Mouse (Mus musculus): ENCODE data around the gene Olfr1057. TPM values are rescaled to one million over a fixed set of nuclear protein-coding genes. Genes with fewer than 3 reads are reported as not detected.

The Olfr1057 gene
- polyA plus RNA-seq, 1 experiment from 2014 or later = not detected

GRCm38 (mm10) chr2:86335333-86335732 is 42.9 kb downstream of the Olfr1057 start, which contains the start of gene Olfr1054:
Gene Olfr1054, minus strand, starts transcription at chr2:86335433.
- 85% methylated on average over 3 of the region's 3 CpGs for WGBS
- Histone ChIP-seq H3K9ac (ENCODE audit: low read depth, low read length) (no peak within 1 kb of the TSS), H3K27ac (replicated peaks; ENCODE audit: low read depth, low read length) (no peak within 1 kb of the TSS), H3K9me3 (ENCODE audit: control insufficient read depth, low read length) (no peaks in the 10 kb centered on the region), H3K27me3 (replicated peaks; ENCODE audit: control insufficient read depth, insufficient read depth, low read length) (no peaks in the 10 kb centered on the region), H3K4me1 (ENCODE audit: control insufficient read depth, insufficient read depth, low read length) (no peaks in the 10 kb centered on the region), H3K36me3 (ENCODE audit: control insufficient read depth, insufficient read depth, low read length) (no peaks in the 10 kb centered on the region), H3K4me3 (ENCODE audit: low read depth, low read length) (no peak within 1 kb of the TSS), H3K4me2 (ENCODE audit: low read depth, low read length) (no peak within 1 kb of the TSS)
- DNase-seq (ENCODE audit: low spot score) (no peak), ATAC-seq (ENCODE audit: low read depth) (no peak)

Other genes starting within 250 kb of the Olfr1057 start
- not detected in 2 replicates for gene Olfr1039, start 242.5 kb downstream of the Olfr1057 start, polyA plus RNA-seq (2014; fragmentation: Nextera tagmentation; extraction: Ambion mirVana)
- gene Olfr1040, start 231.7 kb downstream of the Olfr1057 start, polyA plus RNA-seq (2014; fragmentation: Nextera tagmentation; extraction: Ambion mirVana) = not detected in 2 replicates
- gene Olfr1042, start 216.6 kb downstream of the Olfr1057 start, polyA plus RNA-seq (2014; fragmentation: Nextera tagmentation; extraction: Ambion mirVana) = not detected in 2 replicates
- gene Olfr1043, start 210.9 kb downstream of the Olfr1057 start, polyA plus RNA-seq (2014; fragmentation: Nextera tagmentation; extraction: Ambion mirVana) = not detected in 2 replicates
- gene Olfr1044, start 200.6 kb downstream of the Olfr1057 start, polyA plus RNA-seq (2014; fragmentation: Nextera tagmentation; extraction: Ambion mirVana) = 0.09 TPM in 1 of 2 replicates, not detected in the other
- gene Olfr52, start 192.7 kb downstream of the Olfr1057 start, polyA plus RNA-seq (2014; fragmentation: Nextera tagmentation; extraction: Ambion mirVana) = not detected in 2 replicates
- not detected in 2 replicates for gene Olfr1045, start 175.4 kb downstream of the Olfr1057 start, polyA plus RNA-seq (2014; fragmentation: Nextera tagmentation; extraction: Ambion mirVana)
- not detected in 2 replicates for gene Olfr1046, start 159.1 kb downstream of the Olfr1057 start, polyA plus RNA-seq (2014; fragmentation: Nextera tagmentation; extraction: Ambion mirVana)
- not detected in 2 replicates for gene Olfr1047, start 147.0 kb downstream of the Olfr1057 start, polyA plus RNA-seq (2014; fragmentation: Nextera tagmentation; extraction: Ambion mirVana)
- 0.29 TPM in 1 of 2 replicates, not detected in the other for gene Olfr1048, start 138.1 kb downstream of the Olfr1057 start, polyA plus RNA-seq (2014; fragmentation: Nextera tagmentation; extraction: Ambion mirVana)
- gene Olfr1049, start 120.1 kb downstream of the Olfr1057 start, polyA plus RNA-seq (2014; fragmentation: Nextera tagmentation; extraction: Ambion mirVana) = not detected in 2 replicates
- not detected in 2 replicates for gene Olfr1051, start 99.3 kb downstream of the Olfr1057 start, polyA plus RNA-seq (2014; fragmentation: Nextera tagmentation; extraction: Ambion mirVana)
- gene Olfr1052, start 85.9 kb downstream of the Olfr1057 start, polyA plus RNA-seq (2014; fragmentation: Nextera tagmentation; extraction: Ambion mirVana) = 0.11 TPM in 1 of 2 replicates, not detected in the other
- not detected in 2 replicates for gene Olfr1053, start 63.1 kb downstream of the Olfr1057 start, polyA plus RNA-seq (2014; fragmentation: Nextera tagmentation; extraction: Ambion mirVana)
- not detected in 2 replicates for gene Olfr1054, start 43.0 kb downstream of the Olfr1057 start, polyA plus RNA-seq (2014; fragmentation: Nextera tagmentation; extraction: Ambion mirVana)
- not detected in 2 replicates for gene Olfr1055, start 28.1 kb downstream of the Olfr1057 start, polyA plus RNA-seq (2014; fragmentation: Nextera tagmentation; extraction: Ambion mirVana)
- gene Olfr1056, start 15.9 kb downstream of the Olfr1057 start, polyA plus RNA-seq (2014; fragmentation: Nextera tagmentation; extraction: Ambion mirVana) = 0.21 TPM in 1 of 2 replicates, not detected in the other
- gene Olfr1058, start 10.2 kb upstream of the Olfr1057 start, polyA plus RNA-seq (2014; fragmentation: Nextera tagmentation; extraction: Ambion mirVana) = 0.18 and 0.22 TPM in 2 replicates
- gene Olfr1061, start 35.7 kb upstream of the Olfr1057 start, polyA plus RNA-seq (2014; fragmentation: Nextera tagmentation; extraction: Ambion mirVana) = not detected in 2 replicates
- gene Olfr1062, start 48.4 kb upstream of the Olfr1057 start, polyA plus RNA-seq (2014; fragmentation: Nextera tagmentation; extraction: Ambion mirVana) = 0.07 TPM in 1 of 2 replicates, not detected in the other
- gene Olfr1065, start 72.2 kb upstream of the Olfr1057 start, polyA plus RNA-seq (2014; fragmentation: Nextera tagmentation; extraction: Ambion mirVana) = 0.15 and 0.25 TPM in 2 replicates
- not detected in 2 replicates for gene Olfr1066, start 77.9 kb upstream of the Olfr1057 start, polyA plus RNA-seq (2014; fragmentation: Nextera tagmentation; extraction: Ambion mirVana)
- gene Olfr228, start 109.0 kb upstream of the Olfr1057 start, polyA plus RNA-seq (2014; fragmentation: Nextera tagmentation; extraction: Ambion mirVana) = 0.13 TPM in 1 of 2 replicates, not detected in the other
- gene Olfr1076, start 130.1 kb upstream of the Olfr1057 start, polyA plus RNA-seq (2014; fragmentation: Nextera tagmentation; extraction: Ambion mirVana) = not detected in 2 replicates
- not detected in 2 replicates for gene Olfr1079, start 164.1 kb upstream of the Olfr1057 start, polyA plus RNA-seq (2014; fragmentation: Nextera tagmentation; extraction: Ambion mirVana)
- gene Olfr1080, start 179.8 kb upstream of the Olfr1057 start, polyA plus RNA-seq (2014; fragmentation: Nextera tagmentation; extraction: Ambion mirVana) = not detected in 2 replicates
- gene Olfr1082, start 220.6 kb upstream of the Olfr1057 start, polyA plus RNA-seq (2014; fragmentation: Nextera tagmentation; extraction: Ambion mirVana) = not detected in 2 replicates